Mouse (Mus musculus): Measurements from ENCODE around the gene Yrdc.

Gene Yrdc

DNA sequence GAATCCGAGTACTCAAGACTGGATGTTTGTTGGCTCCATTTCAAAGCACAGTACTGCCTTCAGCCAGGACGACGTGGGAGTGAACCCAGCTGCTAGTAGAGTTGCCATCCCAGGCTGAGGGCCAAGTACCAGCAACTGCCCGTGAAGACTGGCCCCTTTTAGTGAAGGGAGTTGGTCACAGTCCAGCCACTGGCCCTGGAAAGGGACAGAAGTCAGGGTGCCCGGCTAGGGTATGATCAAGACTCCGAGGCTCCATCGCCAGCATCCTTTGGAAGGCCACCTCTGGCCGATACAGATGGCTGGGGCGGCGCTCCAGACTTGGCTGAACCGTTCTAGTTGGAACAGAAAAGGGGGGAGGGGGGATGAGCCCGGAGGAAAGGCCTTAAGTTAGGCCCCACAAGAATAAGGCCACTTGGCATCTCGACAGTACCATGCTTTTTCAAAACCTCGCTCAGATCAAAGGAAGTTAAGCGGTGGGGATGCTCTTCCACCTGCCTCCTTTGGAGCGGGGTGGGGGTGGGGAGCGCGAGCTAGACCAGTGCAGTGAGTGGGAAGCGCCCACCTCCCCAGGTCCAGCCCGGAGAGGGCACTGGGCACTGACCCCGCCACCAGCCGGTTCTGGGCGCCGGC, 733 bp upstream of the Yrdc start:
- no peak for DNase-seq (ENCODE audit: low read depth, low spot score)

DNA sequence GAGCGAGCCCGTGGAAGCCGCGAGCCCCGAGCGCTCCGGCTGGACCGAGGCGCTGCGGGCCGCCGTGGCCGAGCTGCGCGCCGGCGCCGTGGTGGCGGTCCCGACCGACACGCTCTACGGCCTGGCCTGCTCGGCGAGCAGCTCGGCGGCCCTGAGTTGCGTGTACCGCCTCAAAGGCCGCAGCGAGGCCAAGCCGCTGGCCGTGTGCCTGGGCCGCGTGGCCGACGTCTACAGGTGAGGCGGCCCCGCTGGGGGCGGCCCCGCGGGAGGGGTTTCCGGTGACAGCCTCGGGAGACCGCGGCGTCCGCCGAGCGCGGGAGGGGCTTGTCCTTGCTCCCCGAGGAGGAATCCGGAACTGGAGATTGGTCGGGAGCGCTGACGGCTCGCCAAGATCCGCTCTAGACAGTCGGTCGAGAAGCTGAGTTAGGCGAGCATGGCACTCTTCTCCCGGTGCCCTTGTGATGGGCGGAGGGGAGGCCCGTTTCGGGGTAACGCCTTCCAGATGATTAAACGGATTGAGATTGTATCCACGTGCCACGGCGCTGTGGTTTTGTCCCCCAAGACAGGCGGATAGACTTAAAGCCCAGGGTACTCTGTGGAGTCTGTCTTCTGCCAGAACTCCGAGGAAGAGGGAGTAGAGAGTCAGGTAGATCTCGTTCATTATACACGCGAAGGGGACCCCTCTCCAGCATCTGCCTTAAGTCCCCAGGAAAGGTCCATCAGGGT, 617 bp downstream of the Yrdc start, which contains the start of gene 1110065P20Rik:
TSS of gene 1110065P20Rik (minus strand) at position 264 of the 726 bp plus-strand sequence.
- no peak for DNase-seq (ENCODE audit: low read depth, low spot score)

DNA sequence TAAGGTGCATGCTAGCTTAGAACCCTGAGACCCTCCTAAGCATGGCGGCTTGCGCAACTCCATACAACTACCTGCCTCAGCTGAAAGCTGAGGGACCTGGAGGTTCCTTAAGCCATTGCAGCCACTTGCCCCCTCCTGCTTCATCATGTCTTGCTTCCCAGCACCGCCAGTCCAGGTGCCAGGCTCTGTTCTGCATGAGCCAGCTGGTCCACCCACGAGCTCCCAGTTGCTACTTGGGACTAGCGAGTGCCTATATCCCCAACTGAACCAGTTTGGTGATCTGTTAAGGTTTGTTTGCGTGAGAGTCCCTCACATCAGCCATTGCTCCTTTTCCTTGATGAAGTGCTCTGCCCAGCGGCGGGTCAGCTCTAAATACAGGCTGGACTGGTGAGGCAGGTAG, 5.8 kb downstream of the Yrdc start:
- DNase-seq (ENCODE audit: low read depth, low spot score), result no peak

- DNase-seq (ENCODE audit: low read depth, low spot score), result no peak
Measured at GRCm38 (mm10) chr4:124858370-124858769, 7.9 kb downstream of the Yrdc start.

DNA sequence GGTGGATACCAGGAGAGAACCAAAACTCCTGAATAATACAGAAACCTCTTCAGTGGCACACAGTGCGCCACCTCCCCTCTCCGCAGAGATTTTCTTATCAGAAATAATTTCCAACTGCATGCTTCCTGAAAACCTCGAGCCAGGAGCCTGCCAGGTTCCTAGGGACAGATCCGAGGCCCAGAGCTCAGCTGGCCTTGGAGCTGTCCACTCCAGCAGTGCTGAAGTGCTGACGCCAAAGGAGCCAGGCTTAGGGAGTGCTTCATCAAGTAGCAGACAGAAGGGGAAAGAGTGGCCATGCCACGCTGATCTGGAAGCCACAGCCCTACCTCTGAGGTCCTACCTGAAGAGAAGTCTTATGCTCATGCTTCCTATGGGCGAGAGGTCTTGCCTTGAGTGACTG, 10.0 kb downstream of the Yrdc start:
- no peak for DNase-seq (ENCODE audit: low read depth, low spot score)

- no peak for DNase-seq (ENCODE audit: low read depth, low spot score)
Measured at GRCm38 (mm10) chr4:124861283-124862188, 11.1 kb downstream of the Yrdc start, which contains the start of gene Maneal. Gene Maneal (minus strand): TSS chr4:124862171.

GRCm38 (mm10) chr4:124872719-124873118, 22.2 kb downstream of the Yrdc start:
- no peak for DNase-seq (ENCODE audit: low read depth, low spot score)

DNA sequence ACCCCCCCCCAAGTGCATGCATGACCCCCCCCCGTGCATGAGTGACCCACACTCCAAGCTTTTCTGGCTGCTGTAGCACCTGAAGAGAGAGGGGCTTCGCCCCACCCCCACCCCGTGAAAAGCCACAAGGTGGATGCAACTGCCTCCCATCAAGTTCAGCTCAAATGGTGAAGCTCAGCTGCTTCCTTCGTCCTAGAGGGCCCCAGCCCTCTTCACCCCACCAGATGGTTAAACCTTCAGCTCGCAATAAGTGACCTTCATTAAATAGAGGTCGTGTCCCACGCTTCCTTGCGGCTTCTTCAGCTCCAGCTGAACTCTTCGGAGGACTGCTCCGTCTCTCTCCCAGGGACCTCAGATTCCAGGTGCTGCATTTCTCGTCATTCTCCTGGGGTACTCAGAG, 30.1 kb downstream of the Yrdc start, which contains the start of gene Epha10:
TSS of gene Epha10 (plus strand) at position 301 of the 400 bp plus-strand sequence.
- DNase-seq (ENCODE audit: low read depth, low spot score), result no peak

DNA sequence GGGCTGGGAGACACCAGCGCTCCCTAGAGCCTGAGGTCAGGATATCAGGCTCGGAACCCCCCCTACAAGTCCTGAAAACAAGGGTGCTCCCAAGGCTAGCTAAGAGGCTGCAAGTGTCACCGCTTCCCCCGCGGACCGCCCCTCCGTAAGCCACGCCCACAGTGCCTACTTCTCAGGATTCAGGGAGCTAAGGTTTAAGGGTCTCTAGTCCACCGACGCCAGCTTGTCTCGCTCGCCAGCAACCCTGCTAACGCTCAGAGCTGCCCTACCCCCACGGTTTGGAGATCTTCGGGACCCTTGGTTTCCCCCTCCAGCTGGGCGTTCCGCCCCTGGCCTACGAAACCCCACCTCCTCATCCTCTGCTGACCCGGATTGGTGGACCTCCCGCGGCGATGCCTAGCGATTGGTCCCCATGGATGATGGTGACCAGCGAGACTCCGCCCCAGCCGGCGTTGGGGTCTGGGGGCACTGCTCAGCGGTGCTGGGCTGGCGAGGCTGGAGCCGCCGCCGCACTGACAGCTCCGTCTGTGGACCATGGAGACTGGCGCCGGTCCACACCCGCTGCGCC, 30.9 kb downstream of the Yrdc start:
- DNase-seq (ENCODE audit: low read depth, low spot score), result no peak

DNA sequence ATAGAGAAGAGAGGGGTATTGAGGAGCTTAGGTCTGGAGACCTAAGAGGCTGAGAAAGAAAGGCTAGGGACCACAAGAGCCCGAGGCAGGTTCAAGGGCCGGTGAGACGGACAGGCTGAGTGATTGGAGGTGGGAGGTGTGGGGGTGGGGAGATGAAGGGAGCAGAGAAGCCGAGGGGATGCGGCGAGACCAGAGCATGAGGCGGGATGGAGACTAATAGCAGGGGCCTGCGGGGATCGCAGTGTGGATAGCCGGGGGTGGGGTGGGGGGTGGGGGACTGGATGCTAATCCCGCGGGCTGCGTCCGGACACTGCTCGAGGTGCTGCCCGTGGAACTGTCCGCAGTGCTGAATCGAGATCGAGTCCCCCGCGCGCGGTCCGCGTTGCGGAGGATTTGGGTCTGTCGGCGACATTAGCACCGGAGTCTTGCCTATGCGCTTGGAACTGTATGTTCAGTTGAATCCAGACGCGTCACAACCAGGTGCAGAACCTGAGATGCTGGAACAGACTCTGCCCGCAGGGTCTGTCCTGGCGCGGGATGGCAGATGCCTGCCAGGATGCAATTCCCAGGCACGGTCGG, 31.8 kb downstream of the Yrdc start:
- DNase-seq (ENCODE audit: low read depth, low spot score), result no peak

- no peak for DNase-seq (ENCODE audit: low read depth, low spot score)
Measured at GRCm38 (mm10) chr4:124888702-124889101, 38.2 kb downstream of the Yrdc start.

DNA sequence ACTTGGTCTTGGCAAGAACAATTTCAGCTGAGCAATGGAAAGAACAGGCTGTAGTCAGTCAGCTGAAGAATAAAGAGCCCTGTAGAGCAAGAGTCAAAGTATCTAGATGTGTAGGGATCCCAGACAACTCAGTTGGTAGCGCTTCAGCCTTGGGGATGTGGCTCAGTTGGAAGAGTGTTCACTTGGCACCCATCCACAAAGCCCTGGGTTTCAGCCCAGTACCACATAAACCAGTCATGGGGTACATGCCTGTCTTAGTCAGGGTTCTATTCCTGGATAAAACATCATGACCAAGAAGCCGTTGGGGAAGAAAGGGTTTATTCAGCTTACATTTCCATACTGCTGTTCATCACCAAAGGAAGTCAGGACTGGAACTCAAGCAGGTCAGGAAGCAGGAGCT, 39.5 kb downstream of the Yrdc start:
- DNase-seq (ENCODE audit: low read depth, low spot score), result no peak

DNA sequence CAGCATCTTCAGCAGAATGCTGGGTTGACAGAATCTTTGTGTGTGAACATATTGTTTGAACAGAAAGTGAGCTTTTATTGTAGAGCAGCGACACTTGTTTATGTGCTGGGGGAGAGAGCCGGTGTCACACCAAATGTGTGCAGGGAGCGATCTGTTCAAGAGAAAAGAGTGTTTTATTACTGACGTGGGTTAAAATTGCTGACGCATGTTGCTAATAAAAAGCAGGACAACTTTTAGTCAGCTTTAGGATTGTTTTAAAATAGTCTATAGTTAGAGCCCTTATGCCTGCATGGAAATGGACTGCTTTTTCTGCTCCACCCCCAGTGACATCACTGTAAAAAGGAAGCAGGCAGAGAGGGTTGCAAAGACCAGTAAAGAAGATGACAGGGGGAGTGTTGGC, 40.4 kb downstream of the Yrdc start:
- no peak for DNase-seq (ENCODE audit: low read depth, low spot score)

- no peak for DNase-seq (ENCODE audit: low read depth, low spot score)
Measured at GRCm38 (mm10) chr4:124893769-124894168, 43.3 kb downstream of the Yrdc start.

DNA sequence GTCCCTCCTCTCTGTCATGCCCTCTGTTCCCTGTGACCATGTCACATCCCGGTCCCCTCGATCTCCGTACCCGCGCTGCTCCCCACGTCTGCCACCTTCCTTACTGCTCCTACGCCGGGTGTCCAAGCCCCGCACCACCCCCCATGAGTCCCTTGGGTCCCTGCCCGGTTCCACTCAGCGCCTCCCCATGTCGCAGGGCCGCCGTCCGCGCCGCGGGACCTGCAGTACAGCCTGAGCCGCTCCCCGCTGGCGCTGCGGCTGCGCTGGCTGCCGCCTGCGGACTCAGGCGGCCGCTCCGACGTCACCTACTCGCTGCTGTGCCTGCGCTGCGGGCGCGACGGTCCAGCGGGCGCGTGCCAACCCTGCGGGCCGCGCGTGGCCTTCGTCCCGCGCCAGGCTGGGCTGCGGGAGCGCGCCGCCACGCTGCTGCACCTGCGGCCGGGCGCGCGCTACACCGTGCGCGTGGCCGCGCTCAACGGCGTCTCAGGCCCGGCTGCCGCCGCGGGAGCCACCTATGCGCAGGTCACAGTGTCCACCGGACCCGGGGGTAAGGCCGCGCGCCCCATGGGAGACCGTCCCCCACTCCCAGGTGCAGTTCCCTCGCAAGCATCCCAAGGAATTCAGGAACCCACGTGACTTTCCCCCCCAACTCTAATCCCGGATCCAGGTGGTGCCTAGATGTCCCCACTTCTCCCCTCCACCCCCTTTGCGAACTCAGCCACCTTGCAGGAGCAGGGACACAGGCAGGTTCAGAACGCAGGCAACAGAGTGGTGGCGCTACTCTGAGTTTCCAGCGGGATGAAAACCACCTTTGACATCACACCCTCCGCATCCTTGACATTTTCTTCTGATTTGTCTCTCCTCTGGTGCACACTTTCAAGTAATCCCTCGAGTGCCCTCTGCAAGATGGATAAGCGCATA, 44.3 kb downstream of the Yrdc start:
- DNase-seq (ENCODE audit: low read depth, low spot score), result no peak

DNA sequence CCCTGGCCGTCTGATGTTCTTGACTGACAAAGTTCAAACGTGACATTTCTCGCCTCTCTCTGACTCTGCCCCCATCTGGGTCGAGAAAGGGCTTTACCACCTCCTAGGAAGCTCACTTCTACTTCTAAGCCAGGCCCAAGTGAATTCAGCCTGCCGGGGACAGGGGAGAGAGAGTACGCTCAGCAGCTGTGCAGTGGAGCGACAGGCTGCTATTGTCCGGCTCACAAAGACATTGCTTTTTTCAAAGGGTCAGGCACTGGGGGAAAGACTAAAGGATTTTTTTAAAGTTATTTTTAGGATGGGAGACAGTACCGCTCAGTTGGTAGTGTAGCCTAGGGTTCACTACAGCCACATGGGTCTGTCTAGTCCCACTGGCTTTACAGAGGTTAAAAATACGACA, 47.9 kb downstream of the Yrdc start:
- no peak for DNase-seq (ENCODE audit: low read depth, low spot score)

- DNase-seq (ENCODE audit: low read depth, low spot score), result no peak
Measured at GRCm38 (mm10) chr4:124899906-124900305, 49.4 kb downstream of the Yrdc start.
